Mouse (Mus musculus) Muller cell, postnatal 12 days (primary cell): ENCODE data around the gene Slc30a3.
A peak's percentile ranks its signal among the peaks of the same experiment; 100 is the strongest.

ENCODE experiments used
- DNase-seq: peaks from one replicate; pipeline ENCODE4 v3.0.0-alpha.2; 2015; ENCODE audit errors: inconsistent ontology term

Gene Slc30a3

DNA sequence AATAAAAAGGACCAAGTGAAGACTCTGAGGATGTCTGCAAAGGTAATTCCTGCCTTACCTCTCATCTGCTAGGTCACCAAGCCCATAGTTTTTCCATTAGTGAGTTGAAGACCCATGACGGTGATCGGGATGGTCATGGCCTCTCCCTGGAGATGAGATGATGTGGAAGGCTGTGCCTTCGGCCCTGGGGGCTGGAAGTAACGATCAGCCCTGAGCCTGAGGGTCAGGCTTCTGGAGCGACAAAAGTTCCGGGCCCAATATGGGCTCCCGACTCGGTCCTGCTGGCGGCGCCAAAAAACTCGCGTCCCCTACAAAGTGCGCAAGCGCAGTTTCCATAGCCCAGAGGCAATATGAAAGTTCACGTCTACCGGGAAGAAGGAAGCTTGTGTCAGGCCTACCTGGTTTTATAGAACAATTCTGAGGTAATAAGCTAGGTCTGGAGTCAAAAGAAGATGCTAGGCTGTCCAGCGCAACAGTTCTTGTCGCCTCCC, at the start of gene Slc30a3:
Slc30a3 (minus strand) TSS at position 238 of the 491 bp plus-strand sequence.
- no peak for DNase-seq

GRCm38 (mm10) chr5:31154152-31154553, 46.1 kb upstream of the Slc30a3 start, which contains the start of gene Mpv17:
TSS of gene Mpv17 (minus strand) at chr5:31154251.
- peak; percentile 82 for DNase-seq

- DNase-seq, result no peak
Observed at GRCm38 (mm10) chr5:31153516-31154151, 45.6 kb upstream of the Slc30a3 start.

DNA sequence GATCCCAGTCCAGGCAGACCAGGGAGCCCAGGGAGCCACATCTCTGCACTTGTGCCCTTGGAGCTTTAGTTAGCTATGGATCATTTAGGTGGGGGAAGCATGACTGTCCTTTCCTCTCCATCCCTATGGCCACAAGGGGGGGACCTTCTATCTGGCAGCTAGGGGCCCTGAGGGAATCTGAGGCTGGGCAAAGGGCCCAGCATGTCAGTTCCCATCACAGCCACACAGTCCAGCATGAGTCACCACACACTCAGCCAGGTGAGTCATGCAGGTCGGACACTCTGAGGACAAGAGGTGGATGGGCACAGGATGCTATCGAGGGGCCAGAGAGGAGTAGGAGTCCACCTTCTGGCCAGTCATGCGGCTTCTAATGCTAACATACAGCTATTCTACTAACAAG, 43.7 kb upstream of the Slc30a3 start:
- peak; percentile 77 for DNase-seq

GRCm38 (mm10) chr5:31149781-31150180, 41.7 kb upstream of the Slc30a3 start:
- no peak for DNase-seq

DNA sequence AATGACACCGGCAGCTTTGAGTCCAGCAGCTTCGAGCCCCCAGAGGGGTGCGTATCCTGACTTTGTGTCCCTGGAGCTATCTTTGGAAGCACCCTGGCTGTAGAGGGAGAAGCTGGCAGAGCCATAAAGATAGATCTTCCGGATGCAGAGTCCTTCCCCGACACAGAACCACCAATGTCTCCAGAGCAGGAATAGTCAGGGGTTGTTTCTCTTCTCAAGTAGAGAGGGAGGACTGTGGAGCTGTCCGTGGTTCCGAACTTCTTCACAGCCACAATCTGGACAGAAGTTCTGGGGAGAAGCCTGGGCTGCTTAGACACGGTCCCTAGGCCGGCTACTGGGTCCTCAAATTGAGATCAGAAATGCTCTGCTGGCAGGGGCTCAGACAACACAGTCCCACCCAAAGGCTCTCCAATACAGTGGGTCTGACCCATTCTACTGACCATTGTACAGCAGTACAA, 31.0 kb upstream of the Slc30a3 start:
- DNase-seq, result peak; percentile 56

DNA sequence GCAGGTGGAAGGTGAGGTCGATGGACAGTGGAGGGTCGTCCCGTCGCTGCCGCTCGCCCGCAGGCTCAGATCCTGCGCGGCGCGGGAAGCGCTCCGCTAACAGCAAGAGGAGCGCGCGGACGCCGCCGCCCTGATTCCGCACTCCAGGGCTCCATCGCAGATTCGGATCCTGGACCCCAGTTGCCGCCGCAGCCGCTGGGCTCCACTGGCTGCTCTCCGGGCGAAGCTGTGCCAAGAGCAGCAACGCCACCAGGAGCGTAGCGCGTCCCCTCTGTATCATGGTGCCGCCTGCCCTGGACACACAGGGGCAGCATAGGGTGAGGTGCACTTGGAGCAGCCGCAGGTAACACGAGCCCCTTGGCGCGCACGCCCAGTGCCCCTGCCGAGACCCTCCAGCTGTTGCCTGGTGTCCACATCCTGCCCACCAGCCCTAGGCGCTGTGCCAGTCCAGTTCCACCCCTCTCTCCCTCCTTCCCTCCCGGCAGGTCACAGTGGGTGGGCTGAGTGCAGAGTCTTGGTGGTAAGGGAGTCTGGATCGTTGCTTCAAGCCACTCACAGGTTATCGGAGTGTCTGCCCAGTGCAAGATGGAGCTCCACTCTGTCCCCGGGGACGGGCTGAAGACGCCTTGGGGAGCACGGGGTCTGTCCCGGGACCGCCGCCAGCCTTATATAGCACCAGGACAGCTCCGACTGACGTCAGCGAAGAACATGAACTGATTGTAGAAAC, 30.4 kb upstream of the Slc30a3 start, which contains the start of gene Ucn:
Ucn (minus strand) TSS at position 589 of the 727 bp plus-strand sequence.
- DNase-seq, result no peak

DNA sequence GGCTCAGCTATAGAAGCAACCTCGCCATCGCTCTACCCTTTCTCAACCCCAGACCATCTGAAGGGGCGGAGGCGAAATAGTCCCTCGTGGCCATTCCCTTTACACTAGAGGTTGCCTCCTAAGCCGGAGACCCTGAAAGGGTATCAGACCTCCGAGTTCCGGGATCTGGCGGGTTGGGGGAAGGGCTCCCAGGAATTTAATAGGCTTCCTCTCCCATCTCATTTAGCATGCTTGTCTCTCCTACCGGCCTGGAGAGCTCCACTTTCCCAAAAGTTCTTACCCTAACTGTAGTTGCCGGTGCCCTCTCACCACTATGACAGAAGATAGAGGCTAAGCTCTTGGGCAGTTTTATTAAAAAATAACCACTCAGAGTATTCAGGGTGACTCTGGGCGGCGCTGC, 29.6 kb upstream of the Slc30a3 start:
- DNase-seq, result no peak

DNA sequence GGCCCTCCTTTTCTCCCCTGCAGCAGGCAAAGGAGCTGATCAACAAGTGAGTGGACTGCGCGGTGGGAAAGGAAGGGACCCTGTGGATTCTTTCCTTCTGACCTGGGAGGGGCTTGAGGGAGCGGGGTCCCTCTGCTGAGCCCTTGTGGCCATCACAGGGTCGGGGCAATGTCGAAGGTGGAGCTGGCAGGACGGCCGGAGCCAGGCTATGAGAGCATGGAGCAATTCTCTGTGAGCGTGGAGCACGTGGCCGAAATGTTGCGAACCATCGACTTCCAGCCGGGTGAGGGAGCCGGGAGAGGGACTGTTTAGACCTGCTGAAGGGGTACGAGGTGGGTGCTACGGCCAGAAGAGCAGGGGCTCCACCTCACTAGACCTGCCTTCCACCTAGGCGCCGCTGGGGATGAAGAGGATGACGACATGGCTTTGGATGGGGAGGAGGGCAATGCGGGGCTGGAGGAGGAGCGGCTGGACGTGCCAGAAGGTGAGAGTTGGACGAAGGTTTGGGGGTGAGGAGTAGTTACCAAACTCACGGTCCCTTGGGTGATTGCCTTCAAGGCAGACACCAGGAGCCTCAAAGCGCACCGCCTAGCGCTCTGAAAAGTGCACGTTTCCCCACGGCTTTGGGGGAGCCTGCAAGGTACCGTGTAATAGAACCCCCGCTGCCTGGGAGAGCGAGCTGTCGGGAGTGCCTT, 28.8 kb upstream of the Slc30a3 start:
- no peak for DNase-seq

- DNase-seq, result no peak
Observed at GRCm38 (mm10) chr5:31126050-31126449, 18.0 kb upstream of the Slc30a3 start.

GRCm38 (mm10) chr5:31123481-31123880, 15.4 kb upstream of the Slc30a3 start:
- DNase-seq, result no peak

- DNase-seq, result no peak
Observed at GRCm38 (mm10) chr5:31121111-31121510, 13.1 kb upstream of the Slc30a3 start.

- no peak for DNase-seq
Observed at GRCm38 (mm10) chr5:31116912-31117311, 8.9 kb upstream of the Slc30a3 start.

- DNase-seq, result no peak
Observed at GRCm38 (mm10) chr5:31116354-31116753, 8.3 kb upstream of the Slc30a3 start, which contains the start of gene Trim54. TSS of gene Trim54 (plus strand) at chr5:31116712.

DNA sequence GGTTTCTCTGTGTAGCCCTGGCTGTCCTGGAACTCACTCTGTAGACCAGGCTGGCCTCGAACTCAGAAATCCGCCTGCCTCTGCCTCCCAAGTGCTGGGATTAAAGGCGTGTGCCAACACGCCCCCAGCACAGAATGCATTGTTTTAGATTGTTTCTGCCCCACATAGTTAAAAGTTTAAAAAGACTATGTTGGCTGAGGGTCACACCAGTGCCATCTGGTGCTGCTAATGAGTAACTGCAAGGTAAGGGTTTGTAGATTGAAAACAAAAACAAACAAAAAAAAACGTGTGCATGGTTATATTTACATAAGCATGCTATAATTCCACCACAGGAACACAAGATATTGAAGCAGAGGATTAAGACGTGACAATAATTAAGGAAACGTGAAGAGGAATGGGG, 2.7 kb upstream of the Slc30a3 start:
- DNase-seq, result no peak

DNA sequence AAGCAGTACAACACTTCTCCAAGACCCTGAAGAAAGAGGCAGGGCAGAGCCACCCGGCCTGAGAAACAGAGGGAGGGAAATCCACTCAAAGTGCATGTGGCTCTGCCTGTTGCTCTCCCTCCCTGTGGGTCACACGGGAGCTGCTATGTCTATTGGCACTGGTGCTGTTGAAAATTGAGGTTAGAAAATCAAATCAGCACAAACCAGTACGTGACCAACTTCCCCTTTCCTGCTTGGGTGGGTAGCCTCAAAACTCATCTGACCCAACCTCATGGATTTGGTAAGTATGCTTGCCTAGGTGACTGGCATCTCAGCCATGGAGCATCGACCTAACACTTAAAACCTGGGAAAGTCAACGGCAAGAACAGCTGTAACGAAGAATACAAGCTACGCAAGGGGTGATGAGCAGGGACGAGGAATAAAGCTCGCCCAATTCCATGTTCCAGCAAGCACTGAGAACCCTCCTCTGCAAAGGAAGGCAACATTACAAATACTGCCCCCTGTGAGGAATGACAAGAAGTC, 2.2 kb downstream of the Slc30a3 start, which contains the start of gene Dnajc5g:
Dnajc5g (plus strand) TSS at position 472 of the 522 bp plus-strand sequence.
- DNase-seq, result no peak

DNA sequence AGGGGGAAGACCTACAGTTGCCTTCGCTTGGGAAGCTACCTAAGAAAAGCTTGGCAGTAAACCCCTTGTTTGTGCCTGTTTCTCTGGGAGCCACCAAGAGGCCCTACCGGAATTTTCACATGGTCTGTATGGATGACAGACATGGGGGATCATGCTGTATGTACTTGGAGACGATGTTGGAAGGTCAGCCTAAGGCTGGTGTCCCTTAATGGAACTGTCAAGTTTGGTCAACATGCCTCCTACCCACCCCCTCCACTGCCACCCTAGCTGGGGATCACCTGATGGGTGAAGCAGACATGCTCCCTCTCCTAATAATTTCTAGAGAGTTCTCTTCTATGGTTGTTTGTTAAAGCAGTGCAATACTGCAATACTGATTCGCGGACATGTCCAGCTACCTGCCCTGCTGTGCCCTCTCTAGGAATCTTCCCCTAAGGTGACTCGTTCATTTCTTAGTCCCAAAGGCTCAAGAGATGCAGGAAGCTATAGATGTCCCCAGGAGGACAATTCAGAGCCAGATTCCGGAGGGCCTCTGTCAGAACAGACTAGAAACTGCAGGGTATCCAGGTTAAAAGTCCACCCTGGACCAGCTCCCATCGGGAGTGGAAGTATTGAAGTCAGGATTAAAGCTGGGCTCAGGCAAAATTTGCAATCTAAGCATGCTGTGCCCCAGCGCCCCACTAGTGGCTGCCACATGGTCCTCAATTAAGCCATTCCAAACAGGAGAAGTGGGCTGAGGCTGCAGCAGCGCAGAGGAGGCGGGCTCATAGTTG, 12.1 kb downstream of the Slc30a3 start:
- no peak for DNase-seq

DNA sequence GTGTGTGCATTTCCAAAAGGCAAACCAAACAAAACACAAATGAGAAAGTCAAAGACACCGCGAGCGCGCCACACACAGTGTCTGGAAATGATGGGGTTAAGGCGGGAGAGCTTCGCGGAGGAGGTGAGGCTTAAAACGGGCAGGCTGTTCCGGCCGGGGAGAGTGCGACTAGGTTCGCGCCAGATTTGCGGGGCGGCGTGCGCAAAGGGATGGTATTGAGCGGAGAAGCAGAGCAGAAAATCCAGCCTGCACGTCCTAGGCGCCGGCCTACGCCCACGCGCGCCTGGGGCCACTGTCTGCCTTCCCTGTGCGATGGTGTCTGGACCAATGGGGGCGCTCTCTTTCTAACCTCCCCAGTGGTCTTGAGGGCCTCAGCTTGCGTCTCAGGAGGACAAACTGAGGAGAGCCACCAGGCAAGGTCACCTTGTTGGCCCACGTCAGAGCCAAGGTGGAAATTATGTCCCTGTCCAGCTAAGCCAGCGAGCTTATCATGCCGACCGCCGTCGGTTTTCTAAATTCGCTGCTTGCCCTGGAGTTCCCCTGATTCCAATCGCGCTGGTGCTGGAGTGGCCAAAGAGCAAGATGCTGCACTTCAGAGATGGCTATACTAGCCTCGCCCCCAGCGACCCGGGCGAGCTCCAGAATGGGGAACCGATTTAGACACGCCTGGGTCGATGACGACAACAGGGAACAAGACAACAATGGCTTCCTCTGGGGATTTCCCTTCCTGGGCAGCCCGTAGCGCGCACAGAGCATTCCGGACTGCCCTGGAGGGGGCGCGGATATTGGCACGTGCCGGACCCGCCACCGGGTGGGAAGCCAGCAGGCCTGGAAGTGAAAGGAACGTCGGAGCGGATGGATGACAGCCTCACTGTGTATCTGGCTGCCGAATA, 13.0 kb downstream of the Slc30a3 start:
- peak; percentile 83 for DNase-seq

DNA sequence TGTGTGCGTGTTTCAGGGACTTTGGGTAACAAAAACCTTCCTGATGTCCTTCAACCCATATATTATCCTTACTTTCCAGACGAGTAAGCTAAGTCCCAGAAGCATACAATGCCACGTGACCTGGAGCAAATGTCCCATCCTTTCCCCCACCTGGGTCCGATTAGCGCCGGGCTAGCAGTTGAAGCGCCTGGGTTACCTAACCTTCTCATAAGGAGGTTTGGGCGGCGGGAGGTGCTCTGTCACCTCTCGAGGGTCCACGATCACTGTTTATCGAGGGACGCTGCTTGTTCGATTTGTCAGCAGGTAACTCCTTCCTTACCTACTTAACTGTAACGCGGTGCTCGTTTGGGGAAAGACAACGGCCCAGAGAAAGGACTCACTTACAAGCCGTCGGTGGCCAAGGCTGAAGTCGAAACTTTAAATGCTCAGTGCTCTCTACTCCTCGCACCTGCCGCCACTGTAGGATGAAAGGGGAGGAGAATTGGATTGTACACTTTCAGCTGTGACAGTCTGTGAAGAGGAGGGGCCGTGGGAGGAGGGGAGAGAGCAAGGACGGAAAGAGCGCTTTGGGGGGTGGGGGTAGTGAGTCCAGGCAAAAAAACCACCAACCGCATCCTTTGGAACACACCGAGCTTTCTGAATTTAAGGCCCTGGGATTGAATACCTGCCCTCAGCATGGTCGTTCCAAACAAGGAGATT, 13.8 kb downstream of the Slc30a3 start:
- DNase-seq, result no peak
